In the genomic region with DNA sequence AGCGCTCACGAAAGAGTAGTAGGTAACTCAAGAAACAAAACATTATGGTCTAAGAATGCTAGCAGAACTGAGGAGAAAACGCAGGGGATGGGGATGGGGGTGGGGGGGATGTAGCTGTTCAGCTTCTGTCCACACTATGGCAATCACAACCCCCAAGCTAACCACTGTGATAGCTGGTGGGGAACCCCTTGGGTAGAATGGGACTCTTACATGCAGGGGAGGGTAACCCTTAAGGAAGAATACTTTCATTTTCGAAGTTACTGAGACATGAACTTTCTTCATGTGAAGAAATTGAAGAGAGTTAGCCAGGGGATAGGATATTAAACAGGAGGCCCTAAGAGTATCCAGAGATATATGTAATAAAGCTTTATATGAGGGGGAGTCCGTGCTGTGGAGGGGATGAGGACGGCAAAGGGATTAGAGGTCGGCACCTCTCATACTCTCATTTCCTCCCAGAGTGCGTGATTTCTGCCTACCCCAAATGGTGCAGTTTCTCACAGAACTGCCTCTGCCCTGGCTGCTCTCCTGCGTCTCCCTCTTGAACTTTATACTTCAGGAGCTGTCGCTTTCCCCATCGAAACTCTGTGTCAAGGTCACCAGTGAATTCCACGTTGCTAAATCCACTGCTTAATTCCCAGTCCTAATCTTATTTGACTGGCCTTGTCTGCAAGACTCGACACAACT, we compare ENCODE assay signal across 13 mouse cellular contexts. TPM values are rescaled to one million over a fixed set of nuclear protein-coding genes. Genes with fewer than 3 reads are reported as not detected.
DNase-seq lines count a peak whose midpoint lies in the region; ATAC-seq and TF ChIP-seq lines count a peak whose summit lies in the region.
"Had no signal": no experiment of that assay in that cellular context is flagged by ENCODE, and none has a peak within 500 bp of the region (broad histone marks: within the 10 kb centered on the region; RNA-seq: fewer than 3 reads in every experiment).

No protein-coding gene starts in this region.

- H3K4me1 ChIP-seq in heart, embryonic 16.5 days (ENCODE audit: control insufficient read depth, insufficient read depth, low read length) = peaks cover 38% of the 10 kb centered on the region
- H3K4me1 ChIP-seq in heart, embryonic 10.5 days = peaks cover 33% of the 10 kb centered on the region
- peaks cover 16% of the 10 kb centered on the region for H3K4me1 ChIP-seq in thymus, adult 2 months (replicated peaks; ENCODE audit: control insufficient read depth, insufficient read depth, low read length)
- peaks cover 55% of the 10 kb centered on the region for H3K4me1 ChIP-seq in liver, embryonic 12.5 days

- ATAC-seq in heart, embryonic 16.5 days (replicated peaks; ENCODE audit: extremely low read depth, insufficient read depth, low FRiP score) = no peak
- ATAC-seq in liver, embryonic 12.5 days = no peak
- ATAC-seq: Patski had no signal

- no peaks in the 10 kb centered on the region for H3K27me3 ChIP-seq in heart, embryonic 16.5 days (ENCODE audit: control insufficient read depth, insufficient read depth, low read length)
- no peaks in the 10 kb centered on the region for H3K27me3 ChIP-seq in heart, embryonic 10.5 days (ENCODE audit: insufficient read depth, poor library complexity, severe bottlenecking)
- H3K27me3 ChIP-seq in thymus, adult 2 months (ENCODE audit: control insufficient read depth, insufficient read depth, low read length) = no peaks in the 10 kb centered on the region
- H3K27me3 ChIP-seq in liver, embryonic 12.5 days (replicated peaks) = no peaks in the 10 kb centered on the region
- H3K27me3 ChIP-seq: hindbrain, embryonic 15.5 days; Patski had no signal

- no peak for TF ChIP-seq CTCF in thymus, adult 2 months (IDR thresholded peaks at IDR 0.05; ENCODE audit: borderline replicate concordance, control insufficient read depth, extremely low read depth, insufficient read depth, low read length, poor library complexity)
- no peak for TF ChIP-seq CTCF in layer of hippocampus, adult 2 months (conservative IDR thresholded peaks at IDR 0.05)

- DNase-seq in heart, embryonic 10.5 days (ENCODE audit: low spot score) = no peak
- DNase-seq in thymus, adult 2 months = no peak
- DNase-seq in thymus, postnatal 36 days = no peak
- no peak for DNase-seq in layer of hippocampus, adult 2 months (ENCODE audit: low spot score in 2 of 2)
- DNase-seq in left cerebral cortex, adult 9 months (ENCODE audit: low spot score in 2 of 2) = no peak
- DNase-seq in MN1 (ENCODE audit: low spot score) = no peak
- DNase-seq: cerebellum, postnatal 10 days; lung, embryonic 14.5 days; right cerebral cortex, postnatal 25 days had no signal

- H3K9me3 ChIP-seq in heart, embryonic 16.5 days (replicated peaks; ENCODE audit: control insufficient read depth, low read length) = no peaks in the 10 kb centered on the region
- no peaks in the 10 kb centered on the region for H3K9me3 ChIP-seq in heart, embryonic 10.5 days
- no peaks in the 10 kb centered on the region for H3K9me3 ChIP-seq in liver, embryonic 12.5 days (replicated peaks)
- H3K9me3 ChIP-seq: hindbrain, embryonic 15.5 days had no signal

- H3K36me3 ChIP-seq in heart, embryonic 16.5 days (ENCODE audit: control insufficient read depth, insufficient read depth) = no peaks in the 10 kb centered on the region
- H3K36me3 ChIP-seq in heart, embryonic 10.5 days = no peaks in the 10 kb centered on the region
- H3K36me3 ChIP-seq in thymus, adult 2 months (ENCODE audit: control insufficient read depth, insufficient read depth, low read length) = no peaks in the 10 kb centered on the region
- H3K36me3 ChIP-seq in liver, embryonic 12.5 days = no peaks in the 10 kb centered on the region
- H3K36me3 ChIP-seq: hindbrain, embryonic 15.5 days had no signal

- TF ChIP-seq POLR2A in thymus, adult 2 months (IDR thresholded peaks at IDR 0.05; ENCODE audit: control insufficient read depth, extremely low read depth, insufficient read depth, low read length, poor library complexity) = no peak

- H3K4me2 ChIP-seq in heart, embryonic 16.5 days (ENCODE audit: low read depth, low read length) = peak overlapping the region; percentile 49
- 0 out of 2 replicates have a peak overlapping the region, but pooled peaks have one; percentile 14 for H3K4me2 ChIP-seq in liver, embryonic 12.5 days
- H3K4me2 ChIP-seq: hindbrain, embryonic 15.5 days; lung, embryonic 14.5 days had no signal

- 56% methylated on average over 13 of the region's 13 CpGs for WGBS in heart, embryonic 16.5 days
- WGBS in heart, embryonic 10.5 days = 67% methylated on average over 13 of the region's 13 CpGs
- 25% methylated on average over 13 of the region's 13 CpGs for WGBS in thymus, adult 2 months
- 63% methylated on average over 13 of the region's 13 CpGs for WGBS in liver, embryonic 12.5 days (ENCODE audit: insufficient replicate concordance)

- no peak overlapping the region for H3K27ac ChIP-seq in heart, embryonic 16.5 days (ENCODE audit: low read length)
- H3K27ac ChIP-seq in heart, embryonic 10.5 days = no peak overlapping the region
- H3K27ac ChIP-seq in thymus, adult 2 months (ENCODE audit: control insufficient read depth, insufficient read depth, low read length) = peak overlapping the region; percentile 66; the same call in 1 of the 2 replicates
- H3K27ac ChIP-seq in liver, embryonic 12.5 days = no peak overlapping the region
- H3K27ac ChIP-seq in layer of hippocampus, adult 2 months = no peak overlapping the region; the same call in 1 of the 2 replicates
- H3K27ac ChIP-seq: hindbrain, embryonic 15.5 days had no signal

- no peak overlapping the region for H3K4me3 ChIP-seq in heart, embryonic 16.5 days (ENCODE audit: low read length)
- no peak overlapping the region for H3K4me3 ChIP-seq in heart, embryonic 10.5 days
- H3K4me3 ChIP-seq in thymus, adult 2 months (ENCODE audit: control insufficient read depth, insufficient read depth, low read length) = peak overlapping the region; percentile 33
- no peak overlapping the region for H3K4me3 ChIP-seq in liver, embryonic 12.5 days
- no peak overlapping the region; the same call in 1 of the 2 replicates for H3K4me3 ChIP-seq in layer of hippocampus, adult 2 months
- H3K4me3 ChIP-seq: hindbrain, embryonic 15.5 days had no signal

- peak overlapping the region; percentile 3 for H3K9ac ChIP-seq in heart, embryonic 16.5 days (ENCODE audit: low read length)
- H3K9ac ChIP-seq in liver, embryonic 12.5 days = no peak overlapping the region
- H3K9ac ChIP-seq: hindbrain, embryonic 15.5 days; lung, embryonic 14.5 days had no signal

RNA-seq across cellular contexts. Expression of gene Lnx2, which starts 25.4 kb away (rescaled TPM):
- polyA plus RNA-seq in heart, embryonic 16.5 days (2015; fragmentation: Nextera tagmentation; extraction: Ambion mirVana) = 13.3 and 13.9 TPM in 2 replicates
- 7.7 and 10.0 TPM in 2 replicates for polyA plus RNA-seq in heart, embryonic 10.5 days (2016; fragmentation: Nextera tagmentation; extraction: Ambion mirVana)
- 48.3 and 54.5 TPM in 2 replicates for polyA plus RNA-seq in thymus, adult 2 months (2012; rRNA removed)
- polyA plus RNA-seq in liver, embryonic 12.5 days (2016; fragmentation: Nextera tagmentation; extraction: Ambion mirVana) = 6.5 and 6.8 TPM in 2 replicates
- total RNA-seq in layer of hippocampus, adult 2 months (2021) = 1 to 10 TPM; 5.5 to 6.6 TPM

RNA-seq across cellular contexts. Expression of gene Polr1d, which starts 25.9 kb away (rescaled TPM):
- polyA plus RNA-seq in heart, embryonic 16.5 days (2015; fragmentation: Nextera tagmentation; extraction: Ambion mirVana) = 87.3 and 89.8 TPM in 2 replicates
- 114 and 129 TPM in 2 replicates for polyA plus RNA-seq in heart, embryonic 10.5 days (2016; fragmentation: Nextera tagmentation; extraction: Ambion mirVana)
- polyA plus RNA-seq in thymus, adult 2 months (2012; rRNA removed) = 51.7 and 55.1 TPM in 2 replicates
- polyA plus RNA-seq in liver, embryonic 12.5 days (2016; fragmentation: Nextera tagmentation; extraction: Ambion mirVana) = 116 TPM in 2 replicates
- total RNA-seq in layer of hippocampus, adult 2 months (2021) = 10 to 100 TPM; 63.1 to 69.7 TPM
